Mouse (Mus musculus): ENCODE measurements around the gene Klhl40. TPM values are rescaled to one million over a fixed set of nuclear protein-coding genes. Genes with fewer than 3 reads are reported as not detected.

The Klhl40 gene
- polyA plus RNA-seq, 1 experiment from 2014 or later: 1.9 TPM

DNA sequence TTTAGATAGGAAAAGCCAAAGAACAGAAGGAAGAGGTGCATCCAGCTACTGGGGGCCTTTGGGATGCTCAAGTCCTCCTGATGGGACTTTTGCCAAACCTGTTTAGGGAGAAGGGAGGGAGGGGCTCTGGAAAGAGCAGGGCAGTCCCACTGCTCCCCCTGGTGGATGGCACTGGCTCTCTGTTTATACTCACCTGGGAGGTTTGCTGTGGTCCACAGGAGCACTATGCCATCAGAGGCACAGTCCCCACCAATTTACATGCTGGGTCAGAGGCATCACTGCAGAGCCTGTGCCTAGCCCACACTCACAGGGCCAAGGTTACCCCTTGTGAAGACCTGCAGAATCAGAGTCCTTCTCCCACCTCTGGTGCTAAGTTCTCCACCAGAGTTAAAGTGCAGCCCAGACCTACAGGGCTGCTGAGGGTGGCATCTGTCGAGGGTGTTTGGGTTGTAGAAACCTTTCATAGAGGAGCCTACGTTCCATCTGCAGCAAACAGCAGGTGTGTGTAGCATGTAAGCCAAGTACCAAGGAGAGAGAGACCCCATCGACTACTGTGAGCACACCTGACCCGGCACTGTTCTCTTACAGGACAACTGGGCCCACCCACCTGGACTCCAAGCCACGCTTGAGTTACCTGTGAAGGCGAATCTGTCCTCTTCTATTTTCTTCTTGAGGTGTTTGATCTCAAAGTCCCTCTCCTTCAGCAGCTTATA lies 53.0 kb downstream of the Klhl40 start:
- Histone ChIP-seq H3K36me3 (ENCODE audit: control insufficient read depth, insufficient read depth, low read length) (no peaks in the 10 kb centered on the region), H3K4me3 (ENCODE audit: low read length) (no peak overlapping the region), H3K27me3 (replicated peaks; ENCODE audit: control insufficient read depth, insufficient read depth, low read length) (no peaks in the 10 kb centered on the region), H3K4me2 (ENCODE audit: low read length) (no peak overlapping the region), H3K27ac (ENCODE audit: low read depth, low read length) (no peak overlapping the region), H3K9me3 (ENCODE audit: control insufficient read depth, low read length) (no peaks in the 10 kb centered on the region), H3K4me1 (ENCODE audit: control insufficient read depth, insufficient read depth, low read depth, low read length) (no peaks in the 10 kb centered on the region), H3K9ac (ENCODE audit: low read depth, low read length) (no peak overlapping the region)
- WGBS: 87% methylated on average over 6 of the region's 6 CpGs
- ATAC-seq: peak; percentile 34; the same call in 1 of the 2 replicates

DNA sequence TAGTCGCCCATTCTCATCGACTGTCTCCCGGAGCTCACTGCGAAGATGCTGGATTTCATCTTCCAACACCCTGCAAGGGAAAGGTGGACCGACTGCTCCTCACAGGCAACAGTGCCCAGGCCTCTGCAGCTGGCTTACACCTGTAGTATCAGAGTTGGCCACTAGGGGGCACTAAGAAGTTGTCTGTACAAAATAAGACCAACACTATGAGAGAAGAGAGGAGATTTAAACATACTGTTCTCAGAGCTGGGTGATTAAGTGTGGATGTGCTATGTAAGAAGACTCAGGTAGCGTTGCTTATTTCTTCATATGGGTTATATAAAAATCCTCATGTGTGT lies 53.5 kb downstream of the Klhl40 start:
- no peak overlapping the region for H3K4me2 ChIP-seq (ENCODE audit: low read length)
- peak; percentile 79 for ATAC-seq
- peaks cover 2% of the 10 kb centered on the region; the same call in 1 of the 2 replicates for H3K9me3 ChIP-seq (ENCODE audit: control insufficient read depth, low read length)
- no peak overlapping the region for H3K27ac ChIP-seq (ENCODE audit: low read depth, low read length)
- H3K9ac ChIP-seq (ENCODE audit: low read depth, low read length): no peak overlapping the region
- WGBS: 24% methylated on average over 6 of the region's 6 CpGs
- H3K27me3 ChIP-seq (replicated peaks; ENCODE audit: control insufficient read depth, insufficient read depth, low read length): no peaks in the 10 kb centered on the region
- no peaks in the 10 kb centered on the region for H3K4me1 ChIP-seq (ENCODE audit: control insufficient read depth, insufficient read depth, low read depth, low read length)
- no peaks in the 10 kb centered on the region for H3K36me3 ChIP-seq (ENCODE audit: control insufficient read depth, insufficient read depth, low read length)
- H3K4me3 ChIP-seq (ENCODE audit: low read length): no peak overlapping the region

Other genes starting within 250 kb of the Klhl40 start
- gene Lyzl4, start 135.5 kb upstream of the Klhl40 start, polyA plus RNA-seq (2015; fragmentation: Nextera tagmentation; extraction: Ambion mirVana): 0.16 TPM in 1 of 2 replicates, not detected in the other
- gene Vipr1, start 134.9 kb upstream of the Klhl40 start, polyA plus RNA-seq (2015; fragmentation: Nextera tagmentation; extraction: Ambion mirVana): 0.49 and 0.80 TPM in 2 replicates
- gene Sec22c, start 72.1 kb upstream of the Klhl40 start, polyA plus RNA-seq (2015; fragmentation: Nextera tagmentation; extraction: Ambion mirVana): 29.2 and 30.4 TPM in 2 replicates
- 171 and 184 TPM in 2 replicates for gene Ss18l2, start 67.3 kb upstream of the Klhl40 start, polyA plus RNA-seq (2015; fragmentation: Nextera tagmentation; extraction: Ambion mirVana)
- 43.2 and 44.4 TPM in 2 replicates for gene Nktr, start 58.4 kb upstream of the Klhl40 start, polyA plus RNA-seq (2015; fragmentation: Nextera tagmentation; extraction: Ambion mirVana)
- gene Zfp651, start 18.3 kb upstream of the Klhl40 start, polyA plus RNA-seq (2015; fragmentation: Nextera tagmentation; extraction: Ambion mirVana): 15.0 and 22.8 TPM in 2 replicates
- 0.50 and 0.55 TPM in 2 replicates for gene Hhatl, start 14.9 kb downstream of the Klhl40 start, polyA plus RNA-seq (2015; fragmentation: Nextera tagmentation; extraction: Ambion mirVana)
- gene Ccdc13, start 61.9 kb downstream of the Klhl40 start, polyA plus RNA-seq (2015; fragmentation: Nextera tagmentation; extraction: Ambion mirVana): 2.8 and 3.6 TPM in 2 replicates
- 160 and 166 TPM in 2 replicates for gene Higd1a, start 80.8 kb downstream of the Klhl40 start, polyA plus RNA-seq (2015; fragmentation: Nextera tagmentation; extraction: Ambion mirVana)
- 3.5 and 3.8 TPM in 2 replicates for gene Ackr2, start 120.7 kb downstream of the Klhl40 start, polyA plus RNA-seq (2015; fragmentation: Nextera tagmentation; extraction: Ambion mirVana)
- gene Cyp8b1, start 138.7 kb downstream of the Klhl40 start, polyA plus RNA-seq (2015; fragmentation: Nextera tagmentation; extraction: Ambion mirVana): not detected in 2 replicates
- 2.9 and 3.1 TPM in 2 replicates for gene Fam198a, start 173.4 kb downstream of the Klhl40 start, polyA plus RNA-seq (2015; fragmentation: Nextera tagmentation; extraction: Ambion mirVana)
- gene Pomgnt2, start 219.5 kb downstream of the Klhl40 start, polyA plus RNA-seq (2015; fragmentation: Nextera tagmentation; extraction: Ambion mirVana): 41.7 and 43.5 TPM in 2 replicates